Mouse (Mus musculus): ENCODE measurements around the gene Ankrd13d.

The Ankrd13d gene

GRCm38 (mm10) chr19:4226779-4227178, 56.2 kb downstream of the Ankrd13d start:
- DNase-seq (ENCODE audit: low spot score), result no peak

- no peak for DNase-seq (ENCODE audit: low spot score)
Measured at GRCm38 (mm10) chr19:4222165-4222564, 60.8 kb downstream of the Ankrd13d start.

- no peak for DNase-seq (ENCODE audit: low spot score)
Measured at GRCm38 (mm10) chr19:4220957-4221743, 61.8 kb downstream of the Ankrd13d start.

- no peak for DNase-seq (ENCODE audit: low spot score)
Measured at GRCm38 (mm10) chr19:4220416-4220815, 62.5 kb downstream of the Ankrd13d start.

Data from left cerebral cortex, adult 11 months (tissue).